Mouse (Mus musculus) lung, adult 10 weeks (tissue): ENCODE results near the gene Il11. TPM values are rescaled to one million over a fixed set of nuclear protein-coding genes. Genes with fewer than 3 reads are reported as not detected.

Experiments used
- polyA plus RNA-seq: library from polyadenylated mRNA; stranded (reverse); fragments of 350-450 nt; fragmentation: Illumina TruSeq; extraction: RNeasy Lipid Tissue Mini Kit (QIAGEN cat#74804); gene quantifications from one replicate; pipeline ENCODE4 v1.2.3, GENCODE M21; 2014; ENCODE audit warnings: low read depth, low replicate concordance; ENCODE audit not compliant: insufficient read depth

The Il11 gene
- 0.53 TPM for polyA plus RNA-seq

DNA sequence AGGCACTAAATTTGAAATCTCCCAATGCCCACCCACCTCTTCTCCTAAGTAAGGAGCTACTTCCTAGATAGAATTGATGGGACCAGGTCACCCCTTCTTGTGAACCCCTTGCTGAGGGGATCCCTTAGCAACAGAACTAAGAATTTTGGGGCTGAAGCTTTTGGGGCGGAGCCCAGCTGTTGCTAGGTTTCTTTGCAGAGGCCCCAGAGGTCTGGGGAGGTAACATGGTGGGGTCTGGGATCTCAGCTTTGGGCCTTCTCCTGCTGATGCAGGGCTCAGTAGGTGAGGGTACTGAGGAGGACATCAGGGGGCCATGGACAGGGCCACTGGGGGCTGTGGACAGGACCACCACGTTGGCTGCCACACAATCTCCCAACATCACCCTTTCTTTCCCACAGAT is at the start of gene Il11, which contains the start of gene Tmem190:
TSS of gene Il11 (minus strand) at position 101 of the 400 bp plus-strand sequence.
TSS of gene Tmem190 (plus strand) at position 179 of the 400 bp plus-strand sequence.

DNA sequence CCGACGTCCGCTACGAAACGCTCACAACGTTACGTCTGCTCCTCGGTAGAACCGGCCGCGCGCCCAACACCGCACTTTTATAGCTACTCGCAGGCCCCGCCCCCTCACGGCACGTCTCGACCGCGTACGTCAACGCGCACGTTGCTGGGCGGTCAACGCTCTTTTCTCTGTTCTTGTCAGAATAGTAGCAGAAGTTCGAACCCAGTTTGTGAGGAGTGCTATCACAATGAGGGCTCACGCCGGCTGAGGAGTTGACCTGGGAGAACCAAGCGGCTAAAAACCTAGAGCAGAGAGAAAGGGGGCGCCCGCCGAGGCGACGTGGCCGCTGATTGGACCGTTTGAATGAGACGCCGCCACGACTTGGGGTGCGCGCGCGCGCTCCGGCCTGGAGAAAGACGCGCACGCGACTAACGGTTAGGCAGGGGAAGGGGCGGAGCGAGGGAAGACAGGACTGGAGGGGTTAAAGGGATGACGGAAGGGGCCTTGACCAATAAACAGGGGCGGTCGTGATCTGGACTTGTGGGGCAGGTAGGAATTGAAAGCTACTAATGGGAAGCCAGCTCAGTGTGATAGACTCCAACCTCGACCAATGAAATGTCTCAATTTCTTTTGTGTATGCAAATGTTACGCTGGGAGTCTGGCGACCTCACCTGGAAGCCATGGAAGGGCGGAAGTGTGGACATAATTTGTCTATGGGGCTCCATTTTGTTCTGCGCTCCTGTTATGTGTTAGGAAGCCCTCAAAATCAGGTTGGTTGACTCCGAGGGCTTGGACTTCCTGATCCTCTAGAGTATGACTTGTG is 29.8 kb upstream of the Il11 start, which contains the start of gene Ube2s:
TSS of gene Ube2s (minus strand) at position 288 of the 802 bp plus-strand sequence.

DNA sequence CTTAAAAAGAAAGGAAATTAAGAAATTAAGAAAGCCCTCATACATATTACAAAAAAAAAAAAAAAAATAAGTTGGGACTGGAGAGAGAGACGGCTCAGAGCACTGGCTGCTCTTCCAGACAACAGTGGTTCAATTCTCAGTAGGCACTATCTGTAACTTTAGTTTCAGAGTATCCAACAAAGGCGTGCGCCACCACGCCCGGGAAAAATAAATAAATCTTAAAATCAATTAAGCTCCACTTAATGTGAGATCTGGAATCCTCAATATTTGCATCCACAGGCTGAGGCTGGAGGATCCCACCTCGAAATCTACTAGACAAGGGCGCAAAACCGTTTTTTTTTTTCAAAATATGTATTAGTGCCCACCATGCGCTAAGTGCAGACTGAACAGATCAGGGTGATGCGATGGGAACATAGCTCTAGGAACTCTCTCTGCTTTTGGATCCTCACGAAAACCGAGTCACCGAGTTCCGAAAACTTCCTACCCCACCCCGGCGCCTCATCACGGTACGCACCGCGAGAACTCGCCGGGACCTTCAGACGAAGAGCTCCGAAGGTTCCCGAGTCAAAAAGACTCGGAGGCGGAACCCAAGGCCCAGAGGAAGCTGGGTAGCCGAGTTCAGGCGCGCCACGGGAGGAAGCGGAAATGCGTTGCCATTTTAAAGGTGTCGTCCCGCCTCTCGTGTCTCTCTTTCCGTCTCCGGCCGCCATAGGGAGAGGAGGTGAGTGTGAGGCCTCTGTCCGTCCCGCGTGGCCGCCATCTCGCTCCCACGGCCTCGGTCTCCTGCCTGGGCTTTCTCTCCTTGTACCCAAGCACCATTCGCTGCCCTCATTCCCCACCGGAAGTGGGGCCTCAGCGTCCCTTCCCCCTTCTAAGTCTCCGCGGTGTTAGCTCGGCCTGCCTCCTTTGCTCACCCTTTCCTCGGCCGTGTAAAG is 9.9 kb upstream of the Il11 start, which contains the start of gene Rpl28:
TSS of gene Rpl28 (plus strand) at position 597 of the 935 bp plus-strand sequence.

DNA sequence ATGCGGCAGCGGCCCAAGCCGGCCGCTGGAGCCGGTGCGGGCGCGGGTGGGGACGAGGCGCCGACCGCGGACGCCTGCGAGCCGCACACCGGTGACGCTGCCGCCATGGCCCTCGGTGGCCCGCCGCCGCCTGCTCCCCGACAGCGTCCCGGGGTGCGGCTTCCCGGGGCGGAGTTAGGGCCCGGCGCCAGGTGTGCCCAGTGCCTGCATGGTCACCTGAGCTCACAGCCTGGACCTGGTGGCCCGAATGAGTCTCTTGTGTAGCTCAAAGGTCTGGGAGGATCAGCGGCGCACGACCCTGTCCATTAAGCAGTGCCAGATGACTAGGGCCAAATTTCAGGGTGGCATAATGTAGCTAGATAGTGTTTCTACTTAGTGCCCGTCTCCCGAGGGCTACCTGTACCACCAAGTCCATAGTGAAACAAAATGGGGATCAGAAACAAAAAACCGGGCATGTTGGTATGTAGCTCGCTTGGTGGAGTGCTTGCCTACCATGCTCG is 6.8 kb upstream of the Il11 start, which contains the start of gene Tmem238:
TSS of gene Tmem238 (minus strand) at position 221 of the 500 bp plus-strand sequence.

DNA sequence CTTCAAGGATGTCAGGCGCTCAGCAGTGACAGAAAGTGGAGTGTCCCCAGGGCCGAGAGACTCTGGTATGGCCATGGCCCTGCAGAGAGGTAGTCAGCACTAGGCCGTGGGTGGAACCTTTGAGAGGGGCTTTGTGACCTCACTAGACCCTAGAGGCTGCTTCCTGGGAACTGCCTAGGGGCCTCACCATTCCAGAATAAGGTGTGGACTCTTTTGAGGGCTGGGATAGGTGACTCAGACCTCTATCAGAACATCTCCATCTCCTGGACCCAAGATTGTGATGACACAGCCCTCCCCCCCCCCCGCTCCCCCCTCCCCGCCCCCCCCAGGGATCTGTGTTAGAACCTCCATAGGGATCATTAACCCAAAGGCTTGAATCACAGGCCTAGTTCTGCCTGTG is 11.5 kb downstream of the Il11 start, which contains the start of gene Fam71e2:
TSS of gene Fam71e2 (minus strand) at position 101 of the 400 bp plus-strand sequence.

DNA sequence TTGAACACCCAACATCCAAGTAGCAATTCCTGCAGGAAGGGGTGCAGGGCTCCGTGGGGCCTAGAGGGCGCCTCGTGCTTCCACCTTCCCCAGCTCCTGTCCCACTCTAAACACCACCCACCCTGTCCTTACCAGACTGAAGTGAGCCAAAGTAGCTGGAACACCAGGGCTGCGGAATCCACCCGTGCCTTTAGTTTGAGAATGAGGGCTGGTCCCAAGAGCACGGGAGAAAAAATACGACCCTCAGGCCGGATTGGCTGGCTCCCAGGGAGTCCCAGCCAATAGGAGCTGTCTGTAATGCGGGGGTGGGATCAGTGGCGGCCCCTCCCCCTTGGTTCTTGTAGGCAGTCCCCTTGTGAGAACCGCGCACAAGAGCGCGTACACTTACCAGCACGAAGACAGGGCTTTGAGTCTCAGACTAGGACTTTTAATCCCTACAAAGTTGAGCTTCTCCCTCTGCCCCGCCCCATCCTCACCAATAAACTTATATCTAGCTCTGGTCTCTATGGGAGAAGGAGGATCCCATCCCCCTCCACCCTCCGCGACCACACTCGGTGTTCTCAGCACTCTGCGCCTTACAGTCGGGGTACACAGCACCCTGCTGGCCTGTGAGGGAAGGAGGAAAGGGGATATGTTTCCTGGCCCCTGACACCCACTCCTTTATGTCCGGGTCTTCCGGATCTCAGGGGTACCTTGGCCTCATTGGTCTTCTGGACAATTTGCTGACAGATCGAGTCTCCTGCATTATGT is 29.7 kb downstream of the Il11 start, which contains the start of gene Cox6b2:
TSS of gene Cox6b2 (minus strand) at position 274 of the 750 bp plus-strand sequence.

DNA sequence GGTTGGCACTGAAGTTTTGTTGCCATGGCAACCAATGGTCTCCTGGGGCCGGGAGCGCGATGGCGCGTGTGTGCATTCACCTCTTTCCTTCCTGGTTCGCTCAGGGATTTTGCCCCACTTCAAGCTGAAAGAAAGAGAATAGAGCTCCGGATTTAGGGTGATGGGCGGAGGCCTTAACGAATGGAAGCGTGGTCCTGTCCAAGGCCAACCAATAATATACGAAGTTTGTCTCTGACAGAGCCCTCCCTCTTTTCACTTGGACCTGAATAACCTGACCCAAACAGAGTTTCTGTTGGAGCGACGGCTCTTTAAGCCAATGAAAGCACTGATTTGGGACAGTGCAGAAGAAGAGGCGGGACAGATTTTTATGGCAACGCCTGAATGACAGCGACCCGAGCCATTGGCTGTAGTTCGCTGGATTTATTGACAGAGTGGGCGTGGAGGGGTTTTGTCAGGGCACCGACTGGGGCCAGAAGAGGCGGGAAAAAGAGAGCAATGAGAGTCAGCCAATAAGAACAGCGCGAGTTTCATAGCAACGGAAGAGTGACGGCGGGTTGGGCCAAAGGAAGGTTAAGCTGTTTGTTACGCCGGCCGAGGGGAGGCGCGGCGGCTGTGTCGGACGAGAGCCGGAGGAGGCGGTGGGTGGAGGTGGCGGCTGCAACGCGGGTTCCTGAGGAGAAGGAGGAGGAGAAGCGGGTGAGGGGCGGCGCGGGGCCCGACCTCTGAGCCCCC is 42.9 kb downstream of the Il11 start, which contains the start of gene Kmt5c:
TSS of gene Kmt5c (plus strand) at position 572 of the 732 bp plus-strand sequence.

DNA sequence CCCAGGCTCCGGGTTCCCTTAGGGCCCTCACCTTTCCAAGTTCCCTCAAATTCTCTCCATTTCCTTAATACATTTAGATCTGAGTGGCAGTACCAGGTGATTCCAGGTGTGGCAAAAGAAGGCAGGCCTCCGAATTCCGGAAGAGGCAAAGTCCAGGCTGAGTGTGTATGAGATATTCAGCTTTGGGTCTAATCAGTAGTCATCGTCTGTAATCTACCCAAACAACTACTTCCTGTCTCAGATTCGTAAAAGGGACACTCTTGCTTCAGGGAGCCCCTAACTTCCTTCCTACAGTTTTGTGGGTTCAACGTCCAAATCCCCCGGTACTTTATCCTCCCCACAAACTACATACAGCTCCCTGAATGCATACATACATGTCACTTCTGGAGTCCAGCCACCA is 57.5 kb downstream of the Il11 start, which contains the start of gene Tmem150b:
TSS of gene Tmem150b (minus strand) at position 81 of the 400 bp plus-strand sequence.

Other genes with a start within 250 kb of the Il11 start
- 10.7 TPM for gene Syt5, start 235.3 kb downstream of the Il11 start, polyA plus RNA-seq
- gene Ptprh, start 178.8 kb downstream of the Il11 start, polyA plus RNA-seq: 0.21 TPM
- 2.6 TPM for gene Tmem86b, start 151.4 kb downstream of the Il11 start, polyA plus RNA-seq
- 37.5 TPM for gene Ppp6r1, start 123.8 kb downstream of the Il11 start, polyA plus RNA-seq
- 36.3 TPM for gene Hspbp1, start 97.8 kb downstream of the Il11 start, polyA plus RNA-seq
- gene Brsk1, start 92.3 kb downstream of the Il11 start, polyA plus RNA-seq: 1.5 TPM
- gene Tmem150b, start 57.6 kb downstream of the Il11 start, polyA plus RNA-seq: 1.7 TPM
- gene Kmt5c, start 42.7 kb downstream of the Il11 start, polyA plus RNA-seq: 17.6 TPM
- 80.5 TPM for gene Cox6b2, start 29.8 kb downstream of the Il11 start, polyA plus RNA-seq
- gene Fam71e2, start 11.6 kb downstream of the Il11 start, polyA plus RNA-seq: not detected
- gene Tmem190, start 78 bp upstream of the Il11 start, polyA plus RNA-seq: not detected
- 8.3 TPM for gene Tmem238, start 6.8 kb upstream of the Il11 start, polyA plus RNA-seq
- 809 TPM for gene Rpl28, start 10.0 kb upstream of the Il11 start, polyA plus RNA-seq
- 128 TPM for gene Ube2s, start 29.7 kb upstream of the Il11 start, polyA plus RNA-seq
- gene Shisa7, start 61.8 kb upstream of the Il11 start, polyA plus RNA-seq: 0.48 TPM
- 15.3 TPM for gene Isoc2b, start 87.4 kb upstream of the Il11 start, polyA plus RNA-seq
- 15.4 TPM for gene Isoc2a, start 94.3 kb upstream of the Il11 start, polyA plus RNA-seq
- gene Gm36210, start 123.7 kb upstream of the Il11 start, polyA plus RNA-seq: not detected
- 3.6 TPM for gene Zfp628, start 132.4 kb upstream of the Il11 start, polyA plus RNA-seq
- gene Nat14, start 139.2 kb upstream of the Il11 start, polyA plus RNA-seq: 6.2 TPM
- 1.6 TPM for gene Ssc5d, start 142.9 kb upstream of the Il11 start, polyA plus RNA-seq
- 3.0 TPM for gene Sbk2, start 181.5 kb upstream of the Il11 start, polyA plus RNA-seq
- 4.7 TPM for gene Sbk3, start 188.3 kb upstream of the Il11 start, polyA plus RNA-seq
- 23.2 TPM for gene Zfp579, start 213.3 kb upstream of the Il11 start, polyA plus RNA-seq
- 22.7 TPM for gene Zfp524, start 231.6 kb upstream of the Il11 start, polyA plus RNA-seq
- gene Fiz1, start 231.8 kb upstream of the Il11 start, polyA plus RNA-seq: 14.4 TPM
- gene Gm44973, start 232.6 kb upstream of the Il11 start, polyA plus RNA-seq: not detected
- gene Zfp865, start 237.5 kb upstream of the Il11 start, polyA plus RNA-seq: 8.2 TPM
- gene Ccdc106, start 237.7 kb upstream of the Il11 start, polyA plus RNA-seq: not detected